Mouse (Mus musculus) heart, embryonic 11.5 days (tissue): ENCODE results near the gene Fam110a. TPM values are rescaled to one million over a fixed set of nuclear protein-coding genes. Genes with fewer than 3 reads are reported as not detected.

Experiments used
- ATAC-seq: fragments of 200-750 bp; cut with Nextera tagmentation; replicated peaks from 2 replicates; pipeline ENCODE4 v1.8.0; 2017; ENCODE audit warnings: moderate library complexity; ENCODE audit not compliant: insufficient number of reproducible peaks, low FRiP score, low TSS enrichment
- H3K27ac ChIP-seq: fragments of 300-500 bp; sonication (generic); 2 replicates; pipeline ENCODE4 v1.5.1; 2014; ENCODE audit warnings: mild to moderate bottlenecking, low read depth, low read length
- H3K27me3 ChIP-seq: fragments of 300-500 bp; sonication (generic); 2 replicates; pipeline ENCODE4 v1.6.1; 2014; ENCODE audit warnings: mild to moderate bottlenecking, low read length, mixed read lengths; ENCODE audit not compliant: control insufficient read depth, insufficient read depth
- H3K36me3 ChIP-seq: fragments of 300-500 bp; sonication (generic); 2 replicates; pipeline ENCODE4 v1.6.1; 2014; ENCODE audit warnings: mild to moderate bottlenecking, low read length, moderate library complexity, mixed read lengths; ENCODE audit not compliant: control insufficient read depth, insufficient read depth
- H3K4me1 ChIP-seq: fragments of 300-500 bp; sonication (generic); 2 replicates; pipeline ENCODE4 v1.6.1; 2014; ENCODE audit warnings: low read length; ENCODE audit not compliant: control insufficient read depth, insufficient read depth
- H3K4me2 ChIP-seq: fragments of 300-500 bp; sonication (generic); 2 replicates; pipeline ENCODE4 v1.6.1; 2014; ENCODE audit warnings: mild to moderate bottlenecking, moderate library complexity
- H3K4me3 ChIP-seq: fragments of 300-500 bp; sonication (generic); 2 replicates; pipeline ENCODE4 v1.5.1; 2014; ENCODE audit warnings: low read depth, low read length
- H3K9ac ChIP-seq: fragments of 300-500 bp; sonication (generic); 2 replicates; pipeline ENCODE4 v1.6.1; 2014; ENCODE audit warnings: mild to moderate bottlenecking, low read depth, low read length, moderate library complexity
- H3K9me3 ChIP-seq: fragments of 300-500 bp; sonication (generic); replicated peaks from 2 replicates; pipeline ENCODE4 v1.6.1; 2016; ENCODE audit warnings: low read length; ENCODE audit not compliant: control insufficient read depth
- WGBS: fragments of 180-500 bp; shearing (Covaris S2); extraction: QIAGEN DNeasy Blood & Tissue Kit; methylation state at CpG from one replicate; pipeline ENCODE4 v1.1.7; 2014; ENCODE audit not compliant: insufficient replicate concordance; 5-methylcytosine and 5-hydroxymethylcytosine counted together
- polyA plus RNA-seq: library from polyadenylated mRNA; unstranded; fragments of >200 nt; fragmentation: Nextera tagmentation; extraction: Ambion mirVana; gene quantifications from 2 replicates; pipeline ENCODE4 v1.2.1, GENCODE M21; 2014

The Fam110a gene
- polyA plus RNA-seq, 1 experiment from 2014 or later: 9.7 TPM

DNA sequence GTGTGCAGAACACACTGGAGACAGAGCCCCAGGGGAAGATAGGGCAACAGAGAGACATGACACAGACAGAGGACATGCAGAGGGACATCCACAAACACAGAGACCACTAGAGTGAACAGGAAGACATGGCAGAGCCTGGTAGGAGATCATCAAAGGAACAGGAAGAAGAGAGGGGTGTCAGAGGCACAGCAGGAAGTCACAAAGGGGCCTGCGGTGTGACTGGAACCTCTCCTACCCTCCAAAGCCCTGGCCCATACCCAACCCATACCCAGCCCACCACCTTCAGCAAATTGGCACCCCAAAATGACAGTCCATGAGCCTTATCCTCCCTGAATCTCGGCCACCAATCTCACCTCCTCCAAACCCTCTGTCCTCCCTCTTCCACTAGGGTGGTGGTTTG, 35.9 kb downstream of the Fam110a start:
- no peak overlapping the region for H3K9ac ChIP-seq
- no peaks in the 10 kb centered on the region for H3K4me1 ChIP-seq
- H3K4me2 ChIP-seq: no peak overlapping the region
- H3K9me3 ChIP-seq: no peaks in the 10 kb centered on the region
- no peak for ATAC-seq
- H3K27ac ChIP-seq: no peak overlapping the region
- H3K27me3 ChIP-seq: peaks cover 7% of the 10 kb centered on the region
- WGBS: 67% methylated on average over 2 of the region's 2 CpGs
- no peak overlapping the region for H3K4me3 ChIP-seq
- no peaks in the 10 kb centered on the region for H3K36me3 ChIP-seq

DNA sequence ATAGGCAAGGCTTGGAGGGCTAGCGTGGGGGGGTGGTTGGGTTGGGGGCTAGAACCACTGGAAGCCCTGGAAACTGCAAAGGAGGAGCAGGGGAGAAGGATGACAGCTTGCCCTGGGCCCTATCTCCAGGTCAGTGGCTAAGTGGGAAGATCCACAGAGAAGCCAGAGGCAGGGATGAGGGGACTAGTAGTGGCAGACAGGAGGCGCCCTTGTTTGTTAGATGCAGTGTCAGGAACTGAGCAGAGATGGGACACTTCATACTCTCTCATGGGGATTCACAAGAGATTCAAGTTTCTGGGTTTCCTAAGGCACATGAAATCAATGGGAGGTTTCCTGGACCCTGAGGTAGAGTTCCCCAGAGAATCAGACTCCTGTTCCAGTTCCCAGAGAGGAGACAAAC, 38.8 kb downstream of the Fam110a start:
- 38% methylated on average over 2 of the region's 2 CpGs for WGBS
- no peak for ATAC-seq
- Histone ChIP-seq H3K4me2 (no peak overlapping the region), H3K9ac (no peak overlapping the region), H3K9me3 (no peaks in the 10 kb centered on the region), H3K27me3 (peaks cover 10% of the 10 kb centered on the region), H3K27ac (no peak overlapping the region), H3K4me3 (no peak overlapping the region), H3K36me3 (no peaks in the 10 kb centered on the region), H3K4me1 (no peaks in the 10 kb centered on the region)

DNA sequence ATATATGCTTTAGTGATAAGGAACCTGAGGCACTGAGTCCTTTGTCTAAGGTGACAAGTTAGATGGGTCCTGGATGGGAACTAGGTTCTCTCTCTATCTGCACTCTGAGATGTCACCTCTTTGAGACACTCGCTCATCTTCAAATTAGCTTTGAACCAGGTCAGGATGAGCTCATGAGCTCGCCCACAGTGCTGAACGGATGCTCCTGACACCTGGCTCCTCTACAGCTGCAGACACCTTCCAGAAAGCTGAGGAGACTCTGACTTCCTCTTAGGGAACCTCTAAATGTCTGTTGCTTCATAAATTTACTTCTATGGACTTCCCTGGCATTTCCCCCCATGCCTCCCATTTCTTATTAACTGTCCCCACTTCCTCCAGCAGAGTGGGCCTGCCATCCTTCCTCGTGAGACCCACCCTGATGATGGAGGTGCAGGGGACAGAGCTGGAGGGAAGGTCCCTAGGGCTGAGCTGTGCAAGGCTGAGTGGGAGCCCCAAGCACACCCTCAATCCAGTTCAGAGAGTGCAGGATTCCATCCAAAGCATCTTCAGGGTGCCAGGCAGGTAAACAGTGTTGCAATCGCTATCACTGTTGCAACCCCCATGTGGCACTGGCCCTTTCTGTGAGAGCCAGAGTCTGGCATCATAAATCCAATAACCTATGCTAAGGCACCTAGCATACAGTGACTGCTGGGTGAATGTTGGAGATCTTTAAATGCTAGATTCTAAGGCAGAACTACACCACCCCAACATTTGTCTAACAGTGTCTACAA, 40.2 kb downstream of the Fam110a start:
- ATAC-seq: no peak
- H3K27me3 ChIP-seq: peaks cover 10% of the 10 kb centered on the region
- H3K4me3 ChIP-seq: no peak overlapping the region

DNA sequence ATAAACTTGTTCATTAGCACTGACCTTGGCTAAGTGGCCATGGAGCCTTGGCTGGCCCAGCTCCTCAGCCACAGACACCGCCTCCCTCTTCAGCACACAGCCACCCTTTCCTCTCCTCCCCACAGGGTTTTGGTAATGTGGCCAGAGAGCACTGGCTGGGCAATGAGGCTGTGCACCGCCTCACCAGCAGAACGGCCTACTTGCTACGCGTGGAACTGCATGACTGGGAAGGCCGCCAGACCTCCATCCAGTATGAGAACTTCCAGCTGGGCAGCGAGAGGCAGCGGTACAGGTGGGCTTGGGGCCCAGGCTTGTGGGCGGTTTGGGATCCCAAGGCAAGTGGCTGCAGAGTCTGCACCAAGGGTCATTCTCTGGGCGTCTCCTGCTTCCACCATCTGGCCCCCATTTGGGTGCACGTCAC, 41.2 kb downstream of the Fam110a start:
- no peak overlapping the region for H3K4me3 ChIP-seq
- H3K9me3 ChIP-seq: no peaks in the 10 kb centered on the region
- no peak for ATAC-seq
- 65% methylated on average over 11 of the region's 11 CpGs for WGBS
- H3K27me3 ChIP-seq: peaks cover 5% of the 10 kb centered on the region; the same call in 1 of the 2 replicates
- no peak overlapping the region for H3K4me2 ChIP-seq
- no peaks in the 10 kb centered on the region for H3K36me3 ChIP-seq
- H3K4me1 ChIP-seq: no peaks in the 10 kb centered on the region
- no peak overlapping the region for H3K27ac ChIP-seq
- H3K9ac ChIP-seq: no peak overlapping the region

More for the DNA sequence above, 40.2 kb downstream of the Fam110a start:
- H3K4me2 ChIP-seq: no peak overlapping the region
- 64% methylated on average over 5 of the region's 5 CpGs for WGBS
- no peaks in the 10 kb centered on the region for H3K36me3 ChIP-seq
- no peaks in the 10 kb centered on the region for H3K4me1 ChIP-seq
- no peaks in the 10 kb centered on the region for H3K9me3 ChIP-seq
- no peak overlapping the region for H3K27ac ChIP-seq
- H3K9ac ChIP-seq: no peak overlapping the region

DNA sequence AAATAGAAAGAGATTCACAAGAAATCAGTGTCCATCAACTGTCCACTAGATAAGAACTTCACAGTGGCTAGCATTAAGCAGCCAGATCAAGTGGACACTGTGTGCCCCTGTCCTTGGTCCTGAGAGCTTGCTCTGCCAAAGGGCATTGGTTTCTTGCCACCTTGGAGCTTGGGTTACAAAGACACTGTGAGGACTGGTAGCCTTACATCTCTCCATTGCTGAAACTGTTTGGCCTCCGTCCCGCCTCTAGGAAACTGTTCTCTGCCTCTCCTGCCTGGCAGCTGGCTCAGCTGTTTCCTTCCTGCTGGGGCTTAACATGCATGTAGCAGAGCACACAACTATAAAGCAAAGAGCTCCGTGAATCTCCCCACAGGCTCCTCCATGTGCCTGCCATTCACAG, 42.1 kb downstream of the Fam110a start:
- Histone ChIP-seq H3K36me3 (no peaks in the 10 kb centered on the region), H3K4me2 (no peak overlapping the region), H3K4me3 (no peak overlapping the region), H3K4me1 (no peaks in the 10 kb centered on the region), H3K9ac (no peak overlapping the region), H3K27me3 (peaks cover 5% of the 10 kb centered on the region; the same call in 1 of the 2 replicates), H3K9me3 (no peaks in the 10 kb centered on the region), H3K27ac (no peak overlapping the region)
- no peak for ATAC-seq
- WGBS: 64% methylated on average over 3 of the region's 3 CpGs

DNA sequence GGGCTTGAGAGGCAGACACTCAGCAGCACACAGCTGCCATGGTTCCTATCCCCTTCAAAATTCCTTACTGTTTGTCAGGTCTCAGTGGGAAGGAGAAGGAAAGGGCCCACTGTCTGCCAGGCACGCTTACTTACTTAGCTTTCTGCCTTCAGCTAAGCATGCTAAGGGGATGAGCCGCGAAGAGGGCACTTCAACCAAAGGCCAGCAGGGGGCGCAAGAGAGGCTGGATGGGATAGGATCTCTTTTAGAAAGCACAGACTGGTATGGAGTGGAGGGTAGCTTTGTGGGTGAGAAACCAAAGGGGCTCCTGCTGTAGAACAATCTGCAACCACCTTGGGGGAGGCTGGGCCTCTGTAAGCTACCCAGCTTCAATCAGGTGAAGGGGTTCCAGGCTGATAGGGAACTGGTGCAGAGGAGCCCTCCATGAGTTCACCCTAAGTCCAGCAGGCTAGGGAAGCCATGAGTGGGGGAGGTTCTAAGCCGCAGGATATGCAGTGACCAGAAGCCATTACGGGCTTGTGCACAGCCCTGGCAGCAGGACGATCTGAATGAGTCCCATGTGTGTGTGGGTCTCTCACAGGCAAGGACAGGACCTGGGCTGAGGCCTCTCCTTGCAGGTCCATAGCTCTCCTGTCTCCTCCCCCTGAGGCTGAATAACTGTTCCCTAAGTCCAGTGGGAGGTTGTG, 49.5 kb downstream of the Fam110a start:
- H3K9me3 ChIP-seq: no peaks in the 10 kb centered on the region
- no peaks in the 10 kb centered on the region for H3K4me1 ChIP-seq
- ATAC-seq: no peak; the same call in 1 of the 2 replicates
- no peaks in the 10 kb centered on the region for H3K27me3 ChIP-seq
- no peaks in the 10 kb centered on the region for H3K36me3 ChIP-seq
- no peak overlapping the region for H3K4me2 ChIP-seq
- no peak overlapping the region for H3K27ac ChIP-seq
- no peak overlapping the region for H3K4me3 ChIP-seq
- 32% methylated on average over 7 of the region's 7 CpGs for WGBS
- no peak overlapping the region for H3K9ac ChIP-seq

DNA sequence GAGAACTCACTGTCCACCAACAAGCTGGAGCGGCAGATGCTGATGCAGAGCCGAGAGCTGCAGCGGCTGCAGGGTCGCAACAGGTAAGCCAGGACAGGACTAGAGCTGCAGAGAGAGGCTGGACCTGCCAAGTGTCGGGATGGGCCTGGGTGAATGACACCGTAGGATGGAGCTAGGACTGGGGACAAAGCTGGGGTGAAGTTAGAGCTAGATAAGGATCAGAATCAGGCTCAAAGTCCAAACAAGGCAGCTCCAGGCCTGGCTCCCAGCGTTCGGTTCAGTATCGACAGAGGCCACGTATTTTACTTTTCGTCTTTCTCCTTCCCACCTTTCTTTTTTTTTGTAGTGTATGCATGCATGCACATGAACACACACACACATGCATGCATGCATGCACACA, 52.9 kb downstream of the Fam110a start:
- Histone ChIP-seq H3K4me3 (no peak overlapping the region), H3K9me3 (no peaks in the 10 kb centered on the region), H3K4me2 (no peak overlapping the region), H3K36me3 (no peaks in the 10 kb centered on the region), H3K27ac (no peak overlapping the region), H3K4me1 (no peaks in the 10 kb centered on the region), H3K9ac (no peak overlapping the region), H3K27me3 (no peaks in the 10 kb centered on the region)
- ATAC-seq: no peak
- WGBS: 86% methylated on average over 11 of the region's 11 CpGs

DNA sequence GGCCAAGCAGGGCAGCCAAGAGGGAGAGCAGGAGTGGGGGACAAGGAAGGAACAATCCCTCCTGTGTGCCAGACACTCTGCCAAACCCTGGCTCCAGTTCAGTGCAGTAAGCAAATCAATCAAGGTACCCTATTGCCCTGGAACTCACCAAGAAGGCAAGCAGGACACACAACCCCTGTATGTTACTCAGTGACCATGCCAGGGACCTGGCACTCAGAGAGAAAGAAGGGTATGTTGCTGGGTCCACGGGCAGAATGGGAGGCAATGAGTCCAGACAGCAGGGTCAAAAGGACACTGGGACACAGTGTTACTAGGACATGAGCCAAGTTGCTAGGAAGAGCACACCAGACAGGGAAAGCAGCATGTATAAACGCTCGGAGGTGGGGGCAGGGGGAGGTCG, 54.3 kb downstream of the Fam110a start:
- Histone ChIP-seq H3K4me3 (no peak overlapping the region), H3K27ac (no peak overlapping the region), H3K27me3 (no peaks in the 10 kb centered on the region), H3K4me2 (no peak overlapping the region), H3K4me1 (no peaks in the 10 kb centered on the region), H3K9ac (no peak overlapping the region), H3K9me3 (no peaks in the 10 kb centered on the region), H3K36me3 (no peaks in the 10 kb centered on the region)
- no peak for ATAC-seq
- 47% methylated on average over 4 of the region's 4 CpGs for WGBS
